Mouse (Mus musculus): Measurements from ENCODE around the gene Nmnat2.
A peak's percentile ranks its signal among the peaks of the same experiment; 100 is the strongest.

Nmnat2 gene

GRCm38 (mm10) chr1:152983416-152983815, 28.6 kb downstream of the Nmnat2 start:
- DNase-seq (ENCODE audit: inconsistent ontology term), result no peak

GRCm38 (mm10) chr1:152986981-152987380, 32.2 kb downstream of the Nmnat2 start:
- DNase-seq (ENCODE audit: inconsistent ontology term), result no peak

DNA sequence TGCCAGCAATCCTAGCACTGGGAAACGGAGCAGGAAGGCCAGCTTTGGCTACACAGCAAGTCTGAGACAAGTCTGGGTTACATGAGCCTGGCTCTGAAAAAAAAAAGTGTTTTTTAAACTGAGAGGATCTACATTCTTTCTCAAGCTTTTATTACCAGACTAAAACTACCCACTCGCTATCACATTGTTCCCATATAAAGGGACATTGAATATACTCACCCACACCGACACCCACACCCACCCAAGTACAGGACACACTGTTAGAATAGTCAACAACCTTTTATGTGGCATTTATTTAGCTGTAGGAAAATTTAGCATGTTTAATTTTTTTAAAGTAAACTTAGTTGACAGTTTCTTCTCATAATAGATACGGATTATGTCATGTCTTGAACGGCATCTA, 35.3 kb downstream of the Nmnat2 start:
- no peak for DNase-seq (ENCODE audit: inconsistent ontology term)

GRCm38 (mm10) chr1:152992271-152993134, 37.7 kb downstream of the Nmnat2 start:
- peak; percentile 64 for DNase-seq (ENCODE audit: inconsistent ontology term)

DNA sequence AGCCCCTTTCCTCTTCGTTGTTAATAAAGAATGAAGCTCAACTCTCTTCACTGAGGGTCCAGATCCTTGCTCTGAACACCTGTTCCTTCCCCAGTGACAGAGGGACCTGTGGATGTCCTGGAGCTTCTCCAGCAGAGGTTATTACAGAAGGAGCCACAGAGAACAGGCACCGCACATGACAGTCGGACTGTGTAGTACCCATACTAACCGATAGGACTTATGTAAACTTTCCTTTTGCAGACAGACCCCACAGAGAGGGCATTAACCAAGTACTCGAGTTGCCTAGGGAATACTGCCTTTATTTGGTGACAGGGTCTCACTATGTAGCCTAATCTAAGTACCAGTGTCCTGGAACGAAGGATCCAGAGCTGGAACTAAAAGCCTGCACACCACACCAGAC, 39.0 kb downstream of the Nmnat2 start:
- no peak for DNase-seq (ENCODE audit: inconsistent ontology term)

DNA sequence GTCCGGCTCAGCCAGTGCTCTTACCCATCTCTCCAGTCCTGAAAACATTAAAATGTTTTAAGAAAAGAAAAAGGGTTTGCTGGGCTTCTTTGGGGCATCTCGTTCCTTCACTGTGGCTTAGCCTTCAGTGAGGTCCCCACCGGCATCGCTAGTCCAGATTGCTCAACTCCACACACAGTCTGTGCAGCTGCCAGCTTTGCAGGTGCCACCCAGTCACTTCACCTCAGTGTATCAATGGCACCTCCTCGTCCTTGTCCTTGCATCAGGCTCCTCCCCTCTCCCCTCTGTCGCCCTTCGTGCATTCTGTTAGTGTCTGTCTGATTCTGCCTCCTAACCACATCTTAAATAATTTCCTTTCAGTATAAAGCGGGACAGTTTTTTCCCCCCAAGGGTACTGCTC, 45.2 kb downstream of the Nmnat2 start:
- no peak for DNase-seq (ENCODE audit: inconsistent ontology term)

DNA sequence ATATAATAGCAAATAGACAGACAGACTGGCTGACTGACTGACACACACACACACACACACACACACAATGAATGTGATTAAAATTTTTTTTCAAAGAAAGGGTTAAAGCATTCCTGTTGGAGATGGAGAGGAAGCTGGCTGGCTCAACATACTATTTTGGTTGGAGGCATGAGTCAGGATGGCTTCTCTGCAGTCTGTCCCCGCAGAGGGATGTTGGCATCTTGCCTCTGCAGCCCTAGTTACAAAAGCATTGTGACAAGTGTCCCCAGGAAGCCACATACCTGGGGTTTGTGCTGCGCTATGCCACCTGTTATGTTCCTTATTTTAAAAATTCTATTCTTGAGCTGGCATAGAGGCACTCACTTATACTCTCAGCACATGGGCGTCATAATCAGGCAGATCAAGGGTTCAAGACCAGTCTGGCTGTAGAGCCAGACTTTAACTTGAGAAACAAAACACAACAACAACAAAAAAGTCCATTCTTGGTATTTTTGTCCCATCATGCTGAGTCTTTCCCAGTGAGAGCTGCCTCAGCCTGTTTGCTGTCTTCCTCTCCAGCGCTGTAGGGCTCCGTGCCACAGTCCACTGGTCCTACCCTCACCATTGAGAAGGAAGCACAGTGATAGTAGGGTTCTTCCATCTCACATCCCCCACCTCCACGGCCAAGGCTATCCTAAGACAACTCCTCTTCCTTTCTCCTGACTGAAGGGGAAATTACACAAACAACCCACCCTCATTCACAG, 45.9 kb downstream of the Nmnat2 start:
- peak; percentile 67 for DNase-seq (ENCODE audit: inconsistent ontology term)

GRCm38 (mm10) chr1:153002295-153003050, 47.7 kb downstream of the Nmnat2 start:
- no peak for DNase-seq (ENCODE audit: inconsistent ontology term)

DNA sequence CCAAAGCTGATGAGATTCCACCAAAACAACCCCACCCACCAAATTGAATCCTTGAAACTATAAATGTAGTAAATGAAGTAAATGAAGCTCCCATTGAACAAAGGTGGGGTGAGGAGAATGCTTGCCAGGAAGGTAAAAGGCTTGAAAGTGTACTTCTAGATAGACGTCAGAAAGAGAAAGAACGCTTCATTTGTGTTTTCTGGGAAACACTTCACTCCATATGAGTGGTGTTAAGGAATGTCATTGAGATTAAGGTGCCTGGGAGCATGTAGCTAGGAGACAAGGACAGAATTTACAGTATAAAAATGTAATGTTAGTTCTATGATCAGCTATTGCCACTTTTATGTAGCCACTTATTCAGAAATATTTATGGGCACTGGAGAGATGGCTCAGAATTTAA, 49.7 kb downstream of the Nmnat2 start:
- no peak for DNase-seq (ENCODE audit: inconsistent ontology term)

DNA sequence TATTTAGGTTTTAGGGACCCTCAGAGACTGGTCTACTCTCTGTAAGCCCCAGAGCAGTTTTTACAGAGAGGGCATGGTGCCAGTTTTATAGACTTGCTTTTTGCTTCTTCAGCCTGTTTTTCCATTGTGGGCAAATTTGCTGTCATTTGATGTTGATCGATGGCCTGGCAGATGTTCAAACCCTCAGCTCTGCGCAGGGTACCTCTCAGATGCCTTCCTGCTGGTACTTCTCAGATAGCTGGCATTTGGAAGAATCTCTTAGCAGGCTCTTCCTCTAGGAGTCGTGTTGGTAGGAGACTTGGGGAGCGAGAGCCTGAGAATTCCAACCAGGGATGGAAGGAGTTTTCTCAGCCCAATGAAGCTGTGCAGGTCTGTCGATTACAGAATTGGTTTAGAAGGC, 51.3 kb downstream of the Nmnat2 start:
- DNase-seq (ENCODE audit: inconsistent ontology term), result no peak

DNA sequence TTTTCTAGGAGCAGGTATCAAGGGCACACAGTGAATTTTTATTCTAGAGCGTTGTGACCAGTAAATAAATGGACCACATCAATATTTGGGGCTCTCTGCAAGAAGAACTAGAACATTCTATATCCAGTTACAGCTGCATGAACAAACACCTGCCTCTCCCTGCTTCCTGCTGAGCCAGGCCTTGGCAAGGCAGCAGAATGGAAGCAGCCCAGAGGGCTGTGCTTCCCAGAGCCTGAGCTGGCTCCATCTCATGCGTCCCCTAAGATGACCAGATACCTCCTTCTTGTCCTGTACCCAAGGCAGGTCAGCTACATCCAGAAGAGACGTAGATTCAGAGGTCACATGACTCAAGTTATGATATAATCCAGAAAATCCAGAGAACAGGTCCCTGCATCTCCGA, 52.0 kb downstream of the Nmnat2 start:
- no peak for DNase-seq (ENCODE audit: inconsistent ontology term)

- DNase-seq (ENCODE audit: inconsistent ontology term), result no peak
These were observed 52.5 kb downstream of the Nmnat2 start for GRCm38 (mm10) chr1:153007292-153007691.

DNA sequence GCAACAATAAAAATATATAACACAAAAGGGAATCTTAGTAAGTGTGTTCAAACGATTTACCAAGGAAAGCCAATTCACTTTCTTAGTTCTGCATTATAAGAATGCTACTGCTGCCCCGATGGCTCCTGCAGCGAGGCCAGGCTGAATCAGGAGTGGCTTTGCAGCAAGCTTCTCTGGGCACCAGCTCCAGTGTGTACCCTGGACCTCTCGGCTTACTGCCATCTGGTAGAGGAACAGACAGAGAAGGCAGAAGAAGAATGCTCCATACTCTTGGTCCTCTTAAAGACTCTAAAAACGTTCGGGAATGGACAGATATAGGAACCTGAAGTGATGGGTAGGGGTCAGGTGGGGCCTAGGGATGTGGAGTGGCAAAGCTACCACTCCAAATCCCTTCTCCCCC, 53.0 kb downstream of the Nmnat2 start:
- DNase-seq (ENCODE audit: inconsistent ontology term), result no peak

GRCm38 (mm10) chr1:153009338-153009737, 54.5 kb downstream of the Nmnat2 start:
- DNase-seq (ENCODE audit: inconsistent ontology term), result no peak

GRCm38 (mm10) chr1:153010353-153011351, 55.9 kb downstream of the Nmnat2 start:
- no peak for DNase-seq (ENCODE audit: inconsistent ontology term)

DNA sequence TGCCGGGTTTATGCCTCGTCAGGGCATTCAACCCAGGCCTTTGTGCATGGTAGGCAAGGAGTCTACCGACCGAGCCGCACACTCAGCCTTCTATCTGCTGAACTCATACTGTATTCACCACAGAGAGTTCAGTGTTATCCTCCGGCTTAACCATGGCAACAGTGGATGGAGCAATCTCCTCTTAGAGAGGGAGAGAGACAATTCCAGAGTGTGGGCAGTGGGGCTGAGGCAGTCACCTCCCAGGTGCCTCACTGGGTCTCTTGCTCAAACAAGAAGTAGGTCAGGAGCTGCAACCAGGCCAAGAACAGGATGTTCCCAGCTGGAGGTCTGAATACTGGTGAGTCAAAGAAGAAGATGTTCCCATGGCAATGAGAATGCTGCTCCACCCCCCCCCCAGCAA, 56.8 kb downstream of the Nmnat2 start:
- peak; percentile 47 for DNase-seq (ENCODE audit: inconsistent ontology term)

DNA sequence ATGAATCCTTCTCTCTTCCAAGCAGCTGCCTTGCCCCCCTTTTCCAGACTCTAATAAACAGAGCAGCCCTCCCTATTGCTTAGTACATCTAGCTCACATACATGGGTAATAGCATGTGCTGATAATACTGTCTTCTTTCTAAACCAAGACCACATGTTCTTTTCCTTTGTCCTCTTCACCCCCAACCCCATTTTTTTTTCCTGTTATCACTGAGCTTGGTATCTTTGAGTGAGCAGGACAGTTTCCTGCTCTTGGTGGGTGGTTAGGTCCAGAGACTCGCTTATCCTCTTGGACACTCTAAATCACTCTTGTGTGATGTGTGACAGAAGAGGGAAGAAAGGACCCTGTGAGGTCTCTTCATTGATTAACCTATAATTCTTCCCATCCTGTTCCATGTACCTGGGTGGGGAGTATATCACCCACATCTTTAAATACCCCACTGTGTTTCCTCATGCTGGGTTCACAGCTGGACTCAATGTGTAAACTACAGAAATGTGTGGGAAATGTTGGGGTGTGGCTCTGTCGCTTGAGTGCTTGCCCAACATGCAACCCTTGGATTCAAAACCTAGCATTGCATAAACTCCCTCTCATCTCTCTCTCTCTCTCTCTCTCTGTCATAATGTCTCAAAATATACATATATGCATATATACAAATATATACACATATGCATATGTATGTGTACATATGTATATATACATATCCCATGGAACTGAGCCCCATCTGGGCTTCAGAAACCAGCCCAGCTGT, 58.9 kb downstream of the Nmnat2 start:
- DNase-seq (ENCODE audit: inconsistent ontology term), result no peak

DNA sequence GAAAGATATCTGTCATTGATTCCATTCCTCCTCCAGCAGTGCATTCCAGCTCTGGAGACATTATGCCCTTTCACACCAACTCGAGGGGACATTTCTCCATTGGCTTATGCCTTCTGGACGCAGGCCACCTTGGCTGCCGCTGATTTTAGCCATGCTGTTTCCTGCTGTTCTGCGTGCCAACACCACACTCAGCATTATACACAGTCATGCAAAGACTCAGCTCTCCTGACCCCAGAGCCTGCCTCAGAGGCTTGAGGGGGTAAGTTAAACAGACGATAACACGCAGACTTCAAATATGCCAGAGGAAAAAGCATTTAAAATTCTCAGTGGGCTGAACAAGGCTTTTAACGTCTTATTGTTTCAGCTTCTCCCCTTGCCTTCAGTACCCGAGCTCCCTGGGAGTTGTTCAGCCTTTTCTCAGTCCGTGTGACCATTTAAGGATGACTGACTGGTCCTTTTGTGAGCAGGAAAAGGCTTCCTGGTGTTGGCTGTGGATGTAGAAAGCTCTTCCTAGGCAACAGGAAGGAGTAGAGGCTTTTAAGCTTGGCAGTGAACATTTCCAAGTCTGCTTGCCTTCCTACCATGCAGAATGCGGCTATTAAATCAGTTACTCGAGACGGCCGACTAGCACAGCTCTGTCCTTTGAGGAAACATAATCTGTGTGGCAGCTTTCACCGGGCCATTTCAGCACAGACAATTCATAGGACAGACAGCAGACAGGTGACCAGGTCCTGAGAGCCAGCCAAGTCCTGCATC, 59.8 kb downstream of the Nmnat2 start:
- DNase-seq (ENCODE audit: inconsistent ontology term), result peak; percentile 68

DNA sequence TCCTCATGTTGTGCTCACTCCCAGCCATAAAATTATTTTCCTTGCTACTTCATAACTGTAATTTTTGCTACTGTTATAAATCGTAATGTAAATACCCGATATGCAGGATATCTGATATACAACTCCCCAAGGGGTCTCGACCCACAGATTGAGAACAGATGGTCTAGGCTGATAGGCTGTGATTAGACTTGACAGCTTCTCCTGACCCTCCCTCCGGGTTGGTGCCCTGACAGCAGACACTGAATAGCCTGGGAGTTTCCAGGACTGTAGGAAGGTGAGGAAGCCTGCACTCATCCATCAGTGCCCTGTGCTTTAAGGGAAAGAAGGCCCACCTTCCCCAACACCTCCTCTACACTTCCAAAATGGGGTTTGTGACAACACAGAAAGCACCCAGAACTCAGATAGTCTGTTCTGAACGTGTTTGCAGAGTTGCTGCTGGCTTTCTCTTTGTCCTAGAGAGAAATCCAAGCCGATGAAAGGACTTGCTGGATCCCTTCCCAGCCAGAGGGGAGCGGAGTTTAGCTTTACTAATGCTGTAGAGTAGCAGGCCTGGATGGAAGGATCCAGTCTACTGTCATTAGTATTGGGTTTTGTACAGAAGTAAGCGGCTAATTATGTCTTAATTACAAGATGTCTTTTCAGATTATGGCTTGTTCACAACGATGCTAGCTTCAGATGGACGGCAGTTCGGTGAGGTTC, 61.8 kb downstream of the Nmnat2 start:
- no peak for DNase-seq (ENCODE audit: inconsistent ontology term)
